Mouse (Mus musculus) heart, postnatal 0 days (tissue): ENCODE results near the gene Tmod2. TPM values are rescaled to one million over a fixed set of nuclear protein-coding genes. Genes with fewer than 3 reads are reported as not detected.

Experiments
- ATAC-seq: fragments of 200-750 bp; cut with Nextera tagmentation; 2 replicates; pipeline ENCODE4 v1.8.0; 2017; ENCODE audit warnings: low read depth, moderate number of reproducible peaks, moderate library complexity; ENCODE audit not compliant: insufficient read depth
- DNase-seq: peaks from one replicate; pipeline ENCODE4 v3.0.0-alpha.2; 2016; ENCODE audit warnings: low spot score
- H3K27ac ChIP-seq: fragments of 300-500 bp; sonication (generic); 2 replicates; pipeline ENCODE4 v1.5.1; 2014; ENCODE audit warnings: low read depth, mild to moderate bottlenecking
- H3K27me3 ChIP-seq: fragments of 300-500 bp; sonication (generic); 2 replicates; pipeline ENCODE4 v1.6.1; 2014; ENCODE audit warnings: low read length, mixed read lengths; ENCODE audit not compliant: control insufficient read depth, insufficient read depth
- H3K36me3 ChIP-seq: fragments of 300-500 bp; sonication (generic); replicated peaks from 2 replicates; pipeline ENCODE4 v1.6.1; 2014; ENCODE audit warnings: low read length, mixed read lengths; ENCODE audit not compliant: control insufficient read depth, insufficient read depth
- H3K4me1 ChIP-seq: fragments of 300-500 bp; sonication (generic); 2 replicates; pipeline ENCODE4 v1.6.1; 2014; ENCODE audit warnings: antibody characterized with exemption; ENCODE audit not compliant: control insufficient read depth, insufficient read depth
- H3K4me2 ChIP-seq: fragments of 300-500 bp; sonication (generic); 2 replicates; pipeline ENCODE4 v1.6.1; 2014; ENCODE audit warnings: low read depth, mild to moderate bottlenecking, low read length, moderate library complexity
- H3K4me3 ChIP-seq: fragments of 300-500 bp; sonication (generic); 2 replicates; pipeline ENCODE4 v1.5.1; 2014; ENCODE audit warnings: low read depth, low read length
- H3K9ac ChIP-seq: fragments of 300-500 bp; sonication (generic); replicated peaks from 2 replicates; pipeline ENCODE4 v1.6.1; 2014; ENCODE audit warnings: low read depth, low read length, mixed read lengths
- H3K9me3 ChIP-seq: fragments of 300-500 bp; sonication (generic); replicated peaks from 2 replicates; pipeline ENCODE4 v1.6.1; 2016; ENCODE audit warnings: low read length; ENCODE audit not compliant: control insufficient read depth
- CTCF ChIP-seq: IDR thresholded peaks from 2 replicates; pipeline ENCODE4 v1.5.1; 2016; ENCODE audit warnings: antibody characterized with exemption, control low read depth, low read depth
- EP300 ChIP-seq: IDR thresholded peaks from 2 replicates; pipeline ENCODE4 v1.6.1; 2016; ENCODE audit warnings: antibody characterized with exemption, low read depth
- WGBS: fragments of 180-500 bp; shearing (Covaris S2); extraction: QIAGEN DNeasy Blood & Tissue Kit; methylation state at CpG from one replicate; pipeline ENCODE4 v1.1.7; 2014; 5-methylcytosine and 5-hydroxymethylcytosine counted together
- polyA plus RNA-seq: library from polyadenylated mRNA; unstranded; fragments of >200 nt; fragmentation: Nextera tagmentation; extraction: Ambion mirVana; gene quantifications from 2 replicates; pipeline ENCODE4 v1.2.1, GENCODE M21; 2015
- total RNA-seq: library from RNA; depleted of rRNA; stranded (reverse); fragments of >200 nt; gene quantifications from 2 replicates; pipeline ENCODE4 v1.2.3, GENCODE M21; 2014; ENCODE audit warnings: low replicate concordance

Tmod2 gene
- total and polyA plus RNA-seq, 2 experiments from 2014 or later, result 3.5 to 4.3 TPM

- DNase-seq, result no peak
- TF ChIP-seq EP300, result no peak
- no peak for TF ChIP-seq CTCF
Measured at GRCm38 (mm10) chr9:75558812-75559511, 52.2 kb downstream of the Tmod2 start.

GRCm38 (mm10) chr9:75558360-75558759 is 52.8 kb downstream of the Tmod2 start:
- TF ChIP-seq CTCF, result no peak
- TF ChIP-seq EP300, result no peak
- peak overlapping the region; percentile 92 for H3K27ac ChIP-seq
- H3K4me3 ChIP-seq, result peak overlapping the region; percentile 90
- DNase-seq, result no peak
- H3K9me3 ChIP-seq, result no peaks in the 10 kb centered on the region
- peaks cover 6% of the 10 kb centered on the region for H3K4me1 ChIP-seq
- H3K27me3 ChIP-seq, result no peaks in the 10 kb centered on the region
- ATAC-seq, result no peak
- H3K36me3 ChIP-seq, result no peaks in the 10 kb centered on the region
- WGBS, result 16% methylated on average over 3 of the region's 3 CpGs
- peak overlapping the region; percentile 68 for H3K4me2 ChIP-seq
- H3K9ac ChIP-seq, result peak overlapping the region; percentile 88

More at GRCm38 (mm10) chr9:75558812-75559511, 52.2 kb downstream of the Tmod2 start:
- Histone ChIP-seq H3K27me3 (no peaks in the 10 kb centered on the region), H3K4me3 (peak overlapping the region; percentile 90), H3K9ac (peak overlapping the region; percentile 88), H3K4me2 (peak overlapping the region; percentile 68), H3K9me3 (no peaks in the 10 kb centered on the region), H3K4me1 (peaks cover 10% of the 10 kb centered on the region), H3K36me3 (no peaks in the 10 kb centered on the region), H3K27ac (peak overlapping the region; percentile 92)
- ATAC-seq, result peak; percentile 82
- under 1% methylated on average over 47 of the region's 47 CpGs for WGBS

GRCm38 (mm10) chr9:75553719-75554118 is 57.4 kb downstream of the Tmod2 start:
- Histone ChIP-seq H3K27ac (no peak overlapping the region), H3K4me2 (no peak overlapping the region), H3K27me3 (no peaks in the 10 kb centered on the region), H3K4me1 (peaks cover 6% of the 10 kb centered on the region), H3K4me3 (no peak overlapping the region), H3K36me3 (0 out of 2 replicates have a peak, but pooled peaks cover 6% of the 10 kb centered on the region), H3K9ac (no peak overlapping the region), H3K9me3 (peaks cover 10% of the 10 kb centered on the region)
- WGBS, result 61% methylated on average over 4 of the region's 4 CpGs
- TF ChIP-seq CTCF (no peak), EP300 (no peak)
- DNase-seq (no peak), ATAC-seq (no peak)

- Histone ChIP-seq H3K27ac (0 out of 2 replicates have a peak overlapping the region, but pooled peaks have one; percentile 25), H3K9ac (no peak overlapping the region), H3K27me3 (no peaks in the 10 kb centered on the region), H3K4me2 (no peak overlapping the region), H3K36me3 (0 out of 2 replicates have a peak, but pooled peaks cover 6% of the 10 kb centered on the region), H3K4me3 (no peak overlapping the region), H3K9me3 (peaks cover 10% of the 10 kb centered on the region), H3K4me1 (peaks cover 9% of the 10 kb centered on the region; the same call in 1 of the 2 replicates)
- TF ChIP-seq CTCF (no peak), EP300 (no peak)
- DNase-seq, result no peak
- no peak for ATAC-seq
- WGBS, result 59% methylated on average over 5 of the region's 5 CpGs
Measured at GRCm38 (mm10) chr9:75551342-75551741, 59.8 kb downstream of the Tmod2 start.

- Histone ChIP-seq H3K4me3 (no peak overlapping the region), H3K4me2 (peak overlapping the region; percentile 15; the same call in 1 of the 2 replicates), H3K4me1 (peaks cover 9% of the 10 kb centered on the region; the same call in 1 of the 2 replicates), H3K9ac (no peak overlapping the region), H3K36me3 (0 out of 2 replicates have a peak, but pooled peaks cover 6% of the 10 kb centered on the region), H3K9me3 (peaks cover 10% of the 10 kb centered on the region), H3K27me3 (no peaks in the 10 kb centered on the region), H3K27ac (peak overlapping the region; percentile 50)
- 56% methylated on average over 8 of the region's 8 CpGs for WGBS
- ATAC-seq (no peak), DNase-seq (peak; percentile 60)
- no peak for TF ChIP-seq EP300
- TF ChIP-seq CTCF, result no peak
Measured at GRCm38 (mm10) chr9:75549010-75549409, 62.1 kb downstream of the Tmod2 start.
